Mouse (Mus musculus): ENCODE measurements around the gene Hps1. TPM values are rescaled to one million over a fixed set of nuclear protein-coding genes. Genes with fewer than 3 reads are reported as not detected.
A peak's percentile ranks its signal among the peaks of the same experiment; 100 is the strongest.

Gene Hps1
- total and polyA plus RNA-seq, 3 experiments = 25.7 to 307 (median 29.1) TPM

DNA sequence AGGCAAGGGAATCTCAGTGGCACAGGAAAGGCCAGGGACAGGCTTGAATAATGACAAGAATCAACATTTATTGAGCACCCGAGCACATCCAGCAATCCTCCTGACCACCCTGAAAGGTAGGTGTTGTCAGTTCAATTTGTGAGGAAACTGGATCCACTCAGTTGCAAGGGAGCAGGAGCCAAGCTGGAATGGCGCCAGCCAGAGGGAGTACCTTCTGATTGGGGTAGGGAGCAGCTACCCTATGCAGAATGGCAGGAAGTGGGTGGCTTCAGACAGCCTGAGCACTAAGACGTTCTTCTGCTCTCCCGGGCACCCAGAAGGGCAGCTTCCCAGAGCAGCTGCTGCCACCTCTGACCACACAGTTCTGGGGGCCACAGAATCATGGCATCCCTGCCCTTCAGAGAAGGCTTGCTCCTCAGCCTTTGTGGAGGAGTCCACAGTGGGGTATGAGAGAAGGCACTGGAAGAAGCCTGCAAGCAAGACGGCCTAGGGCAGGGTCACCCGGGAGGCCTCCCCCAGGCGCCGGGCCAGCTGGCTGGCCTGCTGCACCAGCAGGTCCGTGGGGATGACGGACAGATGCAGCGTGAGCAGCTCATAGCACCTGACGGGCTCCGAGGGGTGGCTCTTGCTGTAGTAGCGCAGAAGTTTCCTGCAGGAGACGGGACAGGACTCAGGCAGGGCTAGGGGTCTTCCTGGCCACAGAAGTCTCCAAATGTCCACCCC, 24.5 kb downstream of the Hps1 start:
- peak; percentile 43 for DNase-seq

DNA sequence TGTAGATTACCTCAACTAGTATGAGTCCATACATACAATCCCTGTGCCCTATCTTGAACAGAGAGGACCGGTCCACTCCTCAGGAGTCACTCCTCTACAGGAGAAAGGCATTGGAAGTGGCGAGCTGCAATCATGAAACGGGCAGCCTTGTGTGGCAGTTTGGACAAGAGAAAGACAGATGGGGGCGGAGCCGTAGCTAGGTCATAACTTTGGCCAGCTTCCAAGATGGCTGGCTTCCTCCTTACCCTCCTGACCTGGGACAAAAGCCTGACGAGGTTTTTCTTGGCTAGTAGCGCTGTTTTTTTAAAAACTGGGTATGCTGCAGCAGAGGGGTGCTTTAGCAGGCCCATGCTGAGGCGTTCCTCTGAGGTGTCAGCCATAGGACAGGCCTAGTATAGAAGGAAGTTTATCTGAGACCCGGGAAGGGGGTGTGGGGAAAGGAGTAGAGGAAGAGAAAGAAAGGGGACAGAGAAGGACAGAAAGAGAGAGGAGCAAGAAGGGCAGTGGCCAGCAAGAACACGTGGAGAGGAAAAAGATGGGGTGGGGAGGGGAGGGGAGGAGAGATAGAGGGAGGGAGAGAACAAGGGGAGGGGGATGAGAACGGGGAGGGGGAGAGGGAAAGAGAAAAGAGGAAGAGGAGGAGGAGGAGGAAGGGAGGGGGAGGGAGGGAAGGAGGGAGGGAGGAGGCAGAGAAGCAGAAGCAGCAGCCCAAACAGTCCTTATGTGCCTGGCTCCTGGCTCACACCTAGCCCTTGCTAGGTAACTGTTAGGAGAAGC, 26.4 kb downstream of the Hps1 start:
- peak; percentile 91 for DNase-seq

DNA sequence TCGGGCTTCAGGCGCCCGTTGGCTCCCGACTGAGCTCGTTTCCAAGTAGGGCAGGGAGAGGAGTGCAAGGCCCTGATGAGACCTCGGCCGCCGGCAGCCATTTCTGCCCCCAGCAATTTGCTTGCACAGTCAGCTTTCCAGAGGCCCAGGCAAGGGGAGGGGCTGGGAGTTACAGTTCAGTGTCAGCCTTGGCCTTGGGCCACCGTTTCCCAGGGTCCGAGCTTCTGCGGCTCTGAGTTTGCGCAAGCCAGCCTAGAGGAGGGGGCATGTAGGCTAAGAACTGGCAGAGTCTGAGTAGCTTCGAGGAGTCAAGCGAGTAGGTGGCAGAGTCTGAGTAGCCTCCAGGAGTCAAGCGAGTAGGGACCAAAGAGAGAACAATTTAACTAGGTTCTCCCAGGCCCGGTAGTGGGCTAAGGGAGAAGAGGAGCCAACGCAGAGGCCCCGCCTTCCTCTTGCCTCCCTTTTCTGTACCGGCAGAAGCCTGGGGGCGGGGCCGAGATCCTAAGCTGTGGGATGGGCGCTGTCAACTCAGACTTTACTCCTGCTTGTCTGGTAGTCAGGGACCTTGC, 27.3 kb downstream of the Hps1 start, which contains the start of gene Pyroxd2:
TSS of gene Pyroxd2 (minus strand) at position 413 of the 569 bp plus-strand sequence.
- DNase-seq = peak; percentile 93

GRCm38 (mm10) chr19:42750196-42750595, 29.6 kb downstream of the Hps1 start:
- DNase-seq = no peak

- no peak for DNase-seq
Observed at GRCm38 (mm10) chr19:42746702-42747101, 33.1 kb downstream of the Hps1 start.

DNA sequence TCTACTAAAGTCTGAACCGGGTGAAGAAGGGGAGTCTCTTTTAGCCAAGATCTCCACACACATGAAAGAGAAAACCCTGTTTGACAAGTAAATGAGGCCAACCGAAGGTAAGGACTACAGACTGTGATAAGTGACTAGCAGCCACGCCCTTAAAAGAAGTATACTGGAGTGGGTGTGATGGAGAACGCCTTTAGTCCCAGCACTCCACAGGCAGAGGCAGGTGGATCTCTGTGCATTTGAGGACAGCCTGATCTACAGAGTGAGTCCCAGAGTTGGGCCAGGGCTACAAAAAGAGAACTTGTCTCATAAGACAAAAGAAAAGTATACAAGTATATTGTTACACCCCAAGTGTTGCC, 33.9 kb downstream of the Hps1 start:
- DNase-seq = no peak

GRCm38 (mm10) chr19:42745084-42745868, 34.5 kb downstream of the Hps1 start:
- DNase-seq = no peak

GRCm38 (mm10) chr19:42744162-42744586, 35.6 kb downstream of the Hps1 start:
- peak; percentile 59 for DNase-seq

- DNase-seq = no peak
Observed at GRCm38 (mm10) chr19:42743261-42743660, 36.5 kb downstream of the Hps1 start.

GRCm38 (mm10) chr19:42741884-42742283, 37.9 kb downstream of the Hps1 start:
- DNase-seq = no peak

DNA sequence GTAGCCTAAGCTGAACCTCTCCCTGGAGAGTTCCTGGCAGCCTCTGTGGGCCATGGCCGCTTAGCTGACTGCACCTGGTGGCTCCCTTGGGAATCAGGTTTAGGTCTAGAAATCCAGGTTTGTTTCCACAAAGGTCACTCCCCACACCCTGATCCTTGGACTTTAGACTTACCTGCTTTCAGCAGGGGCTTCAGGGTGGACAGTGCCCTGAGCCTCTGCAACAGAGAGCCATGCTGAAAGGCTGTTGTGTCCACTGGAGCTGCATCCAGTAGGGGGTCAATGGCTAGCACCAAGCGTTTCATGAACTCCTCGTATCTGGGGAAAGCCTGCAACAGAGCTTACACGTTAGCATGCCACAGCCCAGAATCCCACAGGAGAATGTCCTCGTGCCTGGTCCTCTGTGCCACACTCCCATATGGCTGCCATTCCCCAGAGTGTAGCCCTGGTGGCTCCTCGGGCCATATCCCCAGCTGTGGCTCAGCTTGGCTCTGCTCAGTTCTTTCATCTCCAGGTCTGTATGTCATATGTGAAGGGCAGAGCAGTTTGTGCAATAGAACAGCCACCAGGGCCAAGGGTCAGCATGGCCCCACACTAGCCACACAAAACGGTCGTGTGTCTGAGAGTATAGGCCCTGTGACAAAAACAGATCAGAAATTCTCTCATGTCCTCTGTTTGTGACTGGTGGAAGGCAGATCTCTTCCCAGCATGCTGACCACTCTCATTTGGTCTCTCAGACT, 39.4 kb downstream of the Hps1 start:
- no peak for DNase-seq

GRCm38 (mm10) chr19:42739734-42740133, 40.0 kb downstream of the Hps1 start:
- no peak for DNase-seq

GRCm38 (mm10) chr19:42737753-42738152, 42.0 kb downstream of the Hps1 start:
- no peak for DNase-seq

GRCm38 (mm10) chr19:42734982-42735381, 44.8 kb downstream of the Hps1 start:
- no peak for DNase-seq

GRCm38 (mm10) chr19:42727424-42727823, 52.4 kb downstream of the Hps1 start:
- no peak for DNase-seq

- DNase-seq = no peak
Observed at GRCm38 (mm10) chr19:42726766-42727165, 53.0 kb downstream of the Hps1 start.

DNA sequence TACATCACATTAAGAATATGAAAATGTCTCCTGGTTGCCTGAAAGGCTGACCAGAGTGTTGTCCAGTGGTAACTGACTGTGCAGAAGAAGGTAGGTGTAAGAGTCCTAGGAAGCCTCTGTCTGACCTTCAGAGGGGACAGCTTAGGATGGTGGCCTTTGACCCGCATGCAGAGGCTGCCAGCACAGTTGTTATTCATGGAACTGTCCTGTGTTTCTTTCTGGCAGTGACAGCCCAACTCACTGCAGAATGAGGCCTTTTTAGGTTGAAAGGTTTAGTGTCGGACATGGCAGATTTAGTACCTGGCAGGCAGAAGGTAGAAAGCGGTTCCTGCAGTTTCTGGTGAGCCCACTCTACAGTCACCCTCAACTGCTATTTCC, 53.8 kb downstream of the Hps1 start:
- DNase-seq = peak; percentile 55

DNA sequence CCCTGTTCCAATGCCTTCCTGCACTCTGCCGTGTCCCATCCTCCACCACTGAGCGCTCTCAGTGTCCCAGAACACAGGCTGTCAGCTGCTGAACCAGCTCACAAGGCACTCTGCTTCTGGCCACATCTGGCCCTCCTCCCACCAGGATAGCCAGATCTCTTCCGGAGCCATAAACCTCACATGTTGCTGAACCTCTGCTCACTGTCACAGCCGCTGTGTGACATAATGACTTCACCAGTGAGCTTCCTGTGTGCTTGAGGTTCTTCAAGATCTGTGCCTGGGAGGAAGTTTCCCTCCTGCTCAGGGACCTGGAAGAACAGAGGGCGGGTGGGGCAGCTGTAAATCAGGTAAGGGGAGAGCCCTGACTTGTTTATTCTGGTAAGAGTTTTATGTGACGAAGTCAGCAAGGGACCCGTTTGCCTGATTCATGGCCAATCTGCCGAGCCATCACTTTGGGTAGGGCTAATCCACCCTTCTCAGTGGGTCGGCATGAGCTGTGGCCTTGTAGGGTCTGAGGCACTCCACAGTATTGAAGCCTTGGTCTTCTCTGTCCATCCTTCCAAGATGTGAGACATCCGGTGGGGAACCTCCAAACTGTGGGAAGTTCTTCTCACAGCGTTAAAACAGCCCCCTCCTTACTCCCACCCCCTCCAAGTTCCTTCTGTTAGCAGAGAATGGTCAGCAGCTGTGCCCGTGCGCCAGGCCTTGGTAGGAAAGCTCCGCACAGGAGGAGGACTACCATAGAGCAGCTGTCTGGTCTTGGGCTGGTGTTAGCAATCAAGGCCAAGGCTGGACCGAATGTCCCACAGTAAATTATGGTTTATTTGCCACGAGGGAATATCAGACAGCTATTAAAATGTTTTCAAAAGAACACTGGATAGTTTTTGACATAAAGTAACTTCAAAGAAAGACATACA, 54.5 kb downstream of the Hps1 start:
- DNase-seq = no peak

GRCm38 (mm10) chr19:42723302-42723701, 56.5 kb downstream of the Hps1 start:
- no peak for DNase-seq

DNA sequence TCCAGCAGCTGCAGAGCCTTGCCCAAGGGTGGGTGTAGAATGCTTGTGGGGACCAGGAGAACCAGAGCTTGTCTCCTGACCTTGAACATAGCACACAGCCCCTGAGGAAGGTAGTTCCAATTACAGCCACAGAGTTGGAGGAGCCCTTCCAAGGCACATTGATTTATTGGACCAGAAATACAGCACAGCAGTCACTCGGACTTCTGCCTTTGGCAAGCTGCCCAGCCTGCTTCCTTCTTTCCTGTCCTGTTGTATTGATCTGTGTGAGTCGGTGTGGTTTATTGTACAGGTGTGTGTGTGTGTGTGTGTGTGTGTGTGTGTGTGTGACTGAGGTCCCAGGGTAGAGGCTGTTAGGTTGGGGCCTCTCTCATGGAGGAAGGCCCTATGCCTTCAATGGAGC, 57.3 kb downstream of the Hps1 start:
- DNase-seq = peak; percentile 34

Measured in adrenal gland, adult 2 months (tissue).